Mouse (Mus musculus): ENCODE results near the gene Acacb.

The Acacb gene

DNA sequence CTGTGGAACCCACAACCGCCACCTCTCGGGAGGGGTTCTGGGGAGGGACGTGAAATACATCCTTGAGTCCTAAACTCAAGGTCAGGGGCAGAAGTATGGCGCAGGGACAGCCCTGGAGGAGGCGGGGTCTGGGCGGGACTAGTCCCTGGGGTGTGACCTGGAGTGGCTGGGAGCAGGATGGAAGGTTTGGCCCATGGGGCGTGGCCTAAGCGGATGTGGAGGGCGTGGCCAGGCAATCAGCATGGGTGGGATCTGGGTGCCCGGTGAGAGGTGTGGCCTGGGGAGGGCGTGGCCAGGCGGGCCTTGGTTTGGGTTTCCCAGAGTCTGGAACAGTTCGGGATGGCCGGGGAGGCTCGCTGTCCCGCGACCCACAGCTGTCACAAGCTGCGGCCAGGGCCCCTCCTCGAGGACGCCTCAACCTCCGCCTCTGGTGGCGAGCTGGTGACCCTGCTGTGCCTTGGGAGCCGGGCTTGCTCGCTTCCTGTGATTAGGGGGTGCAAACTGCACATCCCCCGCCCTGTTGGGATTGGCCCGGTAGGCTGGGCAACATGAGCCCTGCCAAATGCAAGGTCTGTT is 29.3 kb downstream of the Acacb start:
- in situ Hi-C loops (cut with MseI, MboI) = loop anchor here in 1 of 2 experiments (5.0 kb wide), 1 partner anchor 132 kb away; no protein-coding TSS in a partner anchor

DNA sequence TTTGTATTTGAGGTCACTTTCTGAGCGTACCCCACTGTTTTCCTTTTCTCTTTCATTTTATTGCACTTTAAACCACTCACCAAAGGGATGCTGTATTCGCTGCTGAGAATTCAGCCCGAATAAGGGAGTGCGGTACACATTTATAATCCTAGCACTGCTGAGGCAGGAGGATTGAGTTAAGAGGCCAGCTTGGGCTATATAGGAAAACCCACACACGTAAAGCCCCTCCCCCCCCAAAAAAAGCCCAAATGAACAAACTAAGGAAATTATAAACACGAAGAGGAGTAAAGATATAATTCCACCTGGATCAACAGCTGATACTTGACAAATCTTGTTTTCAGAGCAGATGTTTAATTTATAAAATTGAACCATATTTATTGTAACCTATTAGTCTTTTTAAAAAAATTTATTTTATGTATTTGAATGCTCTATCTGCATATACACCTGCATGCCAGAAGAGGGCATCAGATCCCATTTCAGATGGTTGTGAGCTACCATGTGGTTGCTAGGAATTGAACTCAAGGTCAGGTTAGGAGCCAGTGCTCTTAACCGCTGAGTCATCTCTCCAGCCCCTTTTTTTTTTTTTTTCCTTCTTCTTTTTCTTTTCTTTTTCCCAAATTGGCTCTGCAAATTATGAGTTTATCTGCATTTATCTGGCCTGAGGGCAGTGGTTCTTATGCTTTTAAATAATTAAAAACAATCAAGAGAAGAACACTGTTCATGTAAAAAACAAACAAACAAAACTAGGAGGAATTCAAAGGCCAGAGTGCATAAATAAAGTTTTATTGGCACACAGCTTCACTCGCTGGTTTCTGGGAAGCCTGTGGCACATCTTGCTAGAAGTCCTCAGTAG is 30.4 kb downstream of the Acacb start:
- in situ Hi-C loops (cut with MseI, MboI) = loop anchor here in 1 of 2 experiments (5.0 kb wide), 1 partner anchor 131 kb away; no protein-coding TSS in a partner anchor

DNA sequence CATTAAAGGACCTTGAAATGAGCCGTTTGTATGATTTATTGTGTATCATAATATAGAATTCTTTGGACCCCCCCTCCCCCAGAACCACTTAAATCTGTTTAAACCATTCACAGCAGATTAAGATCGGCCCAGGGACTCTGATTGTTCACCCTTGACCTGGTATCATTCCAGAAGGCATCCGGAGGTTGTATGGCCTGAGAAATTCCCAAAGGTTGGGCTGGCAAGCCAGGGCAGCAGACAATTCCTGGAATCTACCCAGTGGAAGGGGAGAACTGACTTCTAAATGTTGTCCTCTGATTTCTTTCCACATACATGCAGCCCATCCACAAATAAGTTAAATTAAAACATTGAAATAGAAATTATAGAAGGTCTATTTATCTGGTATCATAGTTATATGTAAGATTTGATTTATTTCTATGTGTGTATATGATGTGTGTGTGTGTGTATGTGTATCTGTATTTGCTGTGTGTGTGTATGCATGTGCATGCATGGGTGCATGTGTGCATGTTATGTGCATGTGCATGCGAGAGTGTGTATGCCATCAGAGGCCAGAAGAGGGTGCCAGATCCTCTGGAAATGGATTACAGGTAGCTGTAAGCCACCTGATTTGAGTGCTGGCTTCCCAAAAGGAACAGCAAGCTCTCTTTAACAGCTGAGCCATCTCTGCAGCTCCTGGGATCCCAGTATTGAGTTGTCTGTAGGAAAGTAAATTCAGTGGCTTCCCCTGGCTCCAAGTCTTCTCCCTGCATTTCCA is 31.8 kb downstream of the Acacb start:
- in situ Hi-C loops (cut with MseI, MboI) = loop anchor here in 1 of 2 experiments (5.0 kb wide), 1 partner anchor 129 kb away; no protein-coding TSS in a partner anchor

DNA sequence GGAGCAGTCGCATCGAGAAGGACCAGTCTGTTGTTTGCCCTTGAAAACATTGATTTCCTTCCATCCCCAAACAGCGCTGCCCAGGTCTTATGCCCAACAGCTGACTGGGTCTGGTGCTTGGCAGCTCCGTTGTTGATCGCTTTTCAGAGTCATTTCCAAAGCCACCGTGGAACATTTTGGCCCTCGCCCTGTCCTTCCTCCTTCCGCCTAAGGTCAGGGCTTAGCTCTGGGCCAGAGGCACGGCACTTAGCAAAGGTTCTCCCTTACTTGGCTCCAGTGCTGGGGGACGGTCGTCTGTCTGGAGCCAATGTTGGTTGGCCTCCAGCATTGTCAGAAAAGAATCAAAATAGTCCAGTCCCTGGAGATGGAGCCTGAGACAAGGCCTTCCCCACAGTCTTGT is 33.2 kb downstream of the Acacb start:
- in situ Hi-C loops (cut with MseI, MboI) = loop anchor here in 1 of 2 experiments (5.0 kb wide), 1 partner anchor 128 kb away; no protein-coding TSS in a partner anchor

DNA sequence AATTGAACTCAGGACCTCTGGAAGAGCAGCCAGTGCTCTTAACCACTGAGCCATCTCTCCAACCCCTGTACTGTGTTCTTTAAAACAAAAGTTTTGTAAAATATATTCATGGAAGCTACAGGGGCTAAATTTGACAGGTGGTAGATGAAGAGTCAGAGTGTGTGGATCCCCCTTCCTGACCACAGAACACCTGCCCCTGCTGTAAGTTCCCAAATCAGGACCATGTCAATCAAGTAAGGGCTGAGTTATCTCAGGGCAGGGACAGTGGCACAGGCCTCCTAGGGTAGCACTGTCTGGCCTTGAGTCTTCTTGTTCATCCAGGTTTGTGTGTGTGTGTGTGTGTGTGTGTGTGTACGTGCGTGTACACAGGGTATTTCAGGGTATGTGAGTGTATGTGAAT is 37.2 kb downstream of the Acacb start:
- in situ Hi-C loops (cut with MseI, MboI) = no loop called here

DNA sequence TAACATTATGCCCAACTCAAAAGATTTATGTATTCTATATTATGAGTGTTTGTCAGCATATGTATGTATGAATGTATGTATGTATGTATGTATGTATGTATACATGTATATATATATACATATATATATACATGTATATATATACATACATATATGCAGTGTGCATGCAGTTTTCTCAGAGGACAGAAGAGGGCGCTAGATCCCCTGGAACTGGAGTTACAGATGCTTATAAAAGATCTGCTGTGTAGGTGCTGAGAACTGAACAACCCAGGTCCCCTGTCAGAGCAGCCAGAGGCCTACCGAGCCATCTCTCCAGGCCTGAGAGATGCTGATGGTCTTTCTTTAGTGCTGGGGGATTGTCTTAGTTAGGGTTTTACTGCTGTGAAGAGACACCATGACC is 40.8 kb downstream of the Acacb start:
- in situ Hi-C loops (cut with MseI, MboI) = no loop called here

DNA sequence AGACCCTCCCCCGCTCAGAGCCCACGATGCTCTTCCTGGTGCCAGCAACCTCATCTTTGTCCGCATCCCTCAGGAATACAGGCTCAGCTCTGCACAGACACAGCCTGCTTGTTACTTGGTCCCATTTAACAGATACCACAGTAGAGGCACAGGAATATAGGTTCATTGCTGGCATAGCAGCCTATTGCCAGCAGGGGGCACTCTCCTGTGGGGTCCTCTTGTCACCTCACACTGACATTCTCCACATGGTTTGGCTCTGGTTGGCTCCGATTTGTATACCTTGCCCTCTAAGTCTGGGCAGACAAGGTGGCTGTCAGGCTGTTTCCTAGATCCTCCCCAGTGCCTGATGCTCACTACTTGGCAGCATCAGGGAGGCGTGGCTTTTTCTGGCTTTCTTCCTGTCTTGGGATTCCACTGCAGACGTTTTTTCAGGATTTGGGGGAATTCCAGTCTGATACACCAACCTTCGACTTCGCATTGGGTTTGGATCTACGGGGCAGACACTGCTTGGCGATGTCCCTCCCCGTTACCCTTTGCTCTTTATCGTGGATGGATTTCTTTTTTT is 42.6 kb downstream of the Acacb start:
- in situ Hi-C loops (cut with MseI, MboI) = no loop called here

DNA sequence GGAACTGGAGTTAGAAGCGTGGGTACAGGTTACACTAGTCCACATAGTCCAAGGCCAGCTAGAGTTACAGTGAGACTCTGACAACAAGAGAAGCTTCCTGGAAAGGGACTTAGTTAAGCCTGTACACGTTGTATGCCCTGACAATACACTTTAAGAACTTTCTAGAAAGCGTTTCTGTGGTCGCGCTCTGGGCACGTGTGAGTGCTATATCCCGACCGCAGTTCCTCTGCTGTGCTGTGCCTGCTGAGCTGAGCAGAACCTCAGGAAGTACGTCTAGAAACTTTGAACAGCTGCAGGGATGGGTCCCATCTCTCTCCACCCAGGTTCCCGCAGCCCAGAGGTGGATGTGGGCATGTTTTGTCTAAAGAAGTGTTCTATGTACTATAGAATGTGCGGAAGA is 47.8 kb downstream of the Acacb start:
- in situ Hi-C loops (cut with MseI, MboI) = loop anchor here in 1 of 2 experiments (10.0 kb wide), 1 partner anchor 111 kb away; no protein-coding TSS in a partner anchor

DNA sequence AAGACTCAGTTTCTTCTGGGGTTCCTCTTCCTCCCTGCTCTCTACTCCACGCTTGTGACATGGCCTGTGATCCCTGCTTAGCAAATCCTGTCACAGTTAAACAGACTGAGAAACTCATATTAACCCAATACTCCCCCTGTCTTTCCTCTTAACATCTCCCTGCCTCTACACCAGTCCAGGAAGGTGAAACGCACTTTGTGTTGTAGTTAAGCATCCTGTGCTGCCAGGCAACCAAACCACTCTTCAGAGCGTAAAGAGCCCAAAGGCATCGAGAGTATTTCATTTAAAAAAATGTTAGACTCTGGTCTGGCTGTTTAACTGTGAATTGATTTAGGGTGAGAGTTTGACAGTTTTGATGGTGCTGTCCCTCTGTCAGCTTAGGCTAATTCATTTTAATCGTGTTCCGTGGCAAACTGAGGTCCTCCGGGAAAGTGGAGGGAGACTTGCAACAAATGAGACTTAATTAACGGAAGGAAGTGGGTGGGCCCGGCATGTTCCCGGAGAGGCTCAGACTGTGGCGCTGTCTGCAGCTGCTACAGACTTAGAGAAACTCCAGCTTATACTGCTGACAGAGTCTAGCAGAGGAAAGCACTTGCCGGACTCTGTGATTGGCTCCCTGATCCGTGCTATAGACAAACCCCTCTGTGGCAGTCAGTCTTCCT is 52.9 kb downstream of the Acacb start:
- in situ Hi-C loops (cut with MseI, MboI) = loop anchor here in 1 of 2 experiments (10.0 kb wide), 1 partner anchor 106 kb away; no protein-coding TSS in a partner anchor

DNA sequence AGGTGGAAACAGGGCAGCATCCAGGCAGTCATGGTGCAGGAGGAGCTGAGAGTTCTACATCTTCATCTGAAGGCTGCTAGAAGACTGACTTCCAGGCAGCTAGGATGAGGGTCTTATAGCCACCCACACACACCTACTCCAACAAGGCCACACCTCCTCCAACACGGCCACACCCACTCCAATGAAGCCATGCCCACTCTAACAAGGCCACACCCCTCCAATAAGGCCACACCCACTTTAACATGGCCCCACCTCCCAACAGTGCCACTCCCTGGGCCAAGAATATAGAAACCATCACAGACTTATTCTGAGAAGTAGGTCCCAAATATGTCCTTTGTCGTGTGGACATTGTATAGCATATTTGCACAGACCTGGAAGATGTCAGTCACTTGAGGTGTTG is 59.8 kb downstream of the Acacb start:
- in situ Hi-C loops (cut with MseI, MboI) = no loop called here

DNA sequence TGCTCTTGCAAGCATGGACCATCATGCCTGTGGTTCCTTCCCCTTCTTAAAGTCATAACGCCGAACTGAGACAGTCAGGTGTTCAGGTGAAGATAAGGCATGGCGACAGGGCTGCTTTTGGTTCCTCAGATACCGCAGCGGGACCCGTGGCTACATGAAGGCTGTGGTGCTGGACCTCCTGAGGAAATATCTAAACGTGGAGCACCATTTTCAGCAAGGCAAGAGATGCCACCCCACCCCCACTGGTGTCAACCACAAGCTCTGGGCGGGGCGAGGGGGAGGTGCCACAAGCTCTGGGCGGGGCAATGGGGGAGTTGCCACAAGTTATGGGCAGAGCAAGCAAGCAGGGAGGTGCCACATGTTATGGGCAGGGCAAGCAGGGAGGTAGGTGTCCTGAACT is 66.8 kb downstream of the Acacb start:
- in situ Hi-C loops (cut with MseI, MboI) = no loop called here

DNA sequence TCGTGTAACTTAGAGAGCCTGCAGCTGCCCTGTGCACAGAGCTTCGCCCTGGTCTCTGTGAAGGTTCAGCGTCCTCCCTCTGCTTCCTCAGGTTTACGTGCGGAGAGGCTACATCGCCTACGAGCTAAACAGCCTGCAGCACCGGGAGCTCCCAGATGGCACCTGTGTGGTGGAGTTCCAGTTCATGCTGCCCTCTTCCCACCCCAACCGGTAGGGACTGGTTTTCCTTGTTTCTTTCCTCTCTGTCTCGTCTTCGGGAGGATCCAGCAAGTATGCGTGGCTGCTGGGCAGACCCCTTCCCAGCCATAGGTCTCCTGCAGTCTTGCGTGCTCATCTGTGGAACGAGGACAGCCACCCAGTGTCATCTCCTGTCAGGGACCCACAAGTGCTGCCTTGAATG is 72.4 kb downstream of the Acacb start:
- in situ Hi-C loops (cut with MseI, MboI) = no loop called here

DNA sequence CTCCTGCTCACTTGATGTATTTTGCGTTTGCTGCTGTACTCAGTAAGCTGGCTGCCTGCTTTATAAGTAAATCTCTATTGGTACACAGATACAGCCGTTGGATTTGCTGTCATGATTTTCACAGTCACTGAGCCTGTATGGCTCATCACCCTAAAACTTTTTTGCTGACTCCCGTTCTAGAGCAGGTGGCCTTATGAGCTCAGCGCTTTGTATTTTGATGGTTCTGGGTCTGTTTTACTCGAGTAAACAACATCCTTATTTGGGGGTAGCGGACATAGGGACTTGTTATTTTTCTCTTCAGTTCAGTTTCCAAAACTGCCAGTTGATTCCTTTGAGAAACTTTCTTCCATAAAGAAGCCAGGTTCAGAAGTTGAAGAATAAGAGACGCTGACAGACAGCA is 79.7 kb downstream of the Acacb start:
- in situ Hi-C loops (cut with MseI, MboI) = no loop called here

DNA sequence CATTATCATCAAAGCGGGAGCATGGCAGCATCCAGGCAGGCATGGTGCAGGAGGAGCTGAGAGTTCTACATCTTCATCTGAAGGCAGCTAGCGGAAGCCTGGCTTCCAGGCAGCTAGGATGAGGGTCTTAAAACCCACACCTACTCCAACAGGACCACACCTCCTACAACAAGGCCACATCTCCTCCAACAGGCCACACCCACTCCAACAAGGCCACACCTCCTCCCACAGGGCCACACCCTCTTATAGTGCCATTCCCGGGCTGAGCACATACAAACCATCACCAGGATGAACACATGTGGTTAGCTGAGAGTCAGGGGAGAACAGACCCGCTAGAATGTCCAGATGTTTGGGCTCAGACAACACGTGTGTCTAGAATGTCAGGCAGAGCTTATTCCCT is 82.6 kb downstream of the Acacb start:
- in situ Hi-C loops (cut with MseI, MboI) = no loop called here

DNA sequence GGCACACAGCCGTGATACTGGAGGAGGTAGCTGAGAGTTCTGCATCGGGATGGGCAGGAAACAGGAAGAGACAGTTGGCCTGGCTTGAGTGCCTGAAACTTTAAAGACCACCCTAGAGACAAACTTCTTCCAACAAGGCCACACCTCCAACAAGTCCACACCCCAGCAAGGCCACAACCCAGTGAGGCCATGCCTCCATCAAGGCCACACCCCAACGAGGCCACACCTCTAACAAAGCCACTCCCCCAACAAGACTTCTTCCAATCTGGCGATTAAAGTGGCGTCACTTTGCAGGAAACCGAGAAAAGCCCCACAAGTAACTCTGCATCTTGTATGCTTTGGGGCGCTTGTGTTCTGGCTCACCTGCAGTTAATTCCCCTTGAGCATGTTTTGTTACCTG is 92.6 kb downstream of the Acacb start:
- in situ Hi-C loops (cut with MseI, MboI) = no loop called here

DNA sequence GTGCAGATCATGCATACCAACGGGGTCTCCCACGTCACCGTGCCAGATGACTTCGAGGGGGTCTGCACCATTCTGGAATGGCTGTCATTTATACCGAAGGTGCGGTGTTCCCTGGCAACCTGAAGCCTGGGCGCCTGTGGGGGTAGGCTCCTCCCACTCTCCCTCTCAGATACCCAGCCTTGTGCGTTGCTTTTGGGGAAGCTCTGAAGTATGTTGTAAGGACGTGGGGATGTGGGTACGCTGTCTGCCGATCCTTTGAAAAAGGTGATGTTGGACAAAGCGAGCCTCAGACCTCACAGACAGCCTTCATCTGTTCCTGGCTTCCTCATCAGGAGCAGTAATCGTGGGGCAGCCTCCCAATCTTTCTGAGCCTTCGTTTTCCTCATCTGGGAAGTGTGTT is 93.4 kb downstream of the Acacb start:
- in situ Hi-C loops (cut with MseI, MboI) = loop anchor here (10.0 kb wide), 1 partner anchor 65 kb away; no protein-coding TSS in a partner anchor

DNA sequence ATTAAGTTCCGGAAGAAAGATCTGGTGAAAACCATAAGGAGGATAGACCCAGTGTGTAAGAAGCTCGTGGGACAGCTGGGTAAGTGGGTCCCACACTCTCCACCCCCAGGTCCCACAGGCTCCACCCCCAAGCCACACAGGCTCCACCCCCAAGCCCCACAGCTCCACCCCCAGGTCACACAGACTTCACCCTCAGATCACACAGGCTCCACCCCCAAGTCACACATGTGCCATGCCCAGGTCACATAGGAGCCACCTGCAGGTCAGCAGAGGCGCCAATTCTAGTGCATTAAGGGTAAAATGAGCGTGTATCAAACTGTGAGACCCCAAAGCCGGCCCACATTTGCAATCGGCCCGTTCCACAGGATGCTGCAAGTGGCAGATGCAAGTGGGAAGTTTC is 100.1 kb downstream of the Acacb start:
- in situ Hi-C loops (cut with MseI, MboI) = loop anchor here (10.0 kb wide), 1 partner anchor 58 kb away; no protein-coding TSS in a partner anchor

DNA sequence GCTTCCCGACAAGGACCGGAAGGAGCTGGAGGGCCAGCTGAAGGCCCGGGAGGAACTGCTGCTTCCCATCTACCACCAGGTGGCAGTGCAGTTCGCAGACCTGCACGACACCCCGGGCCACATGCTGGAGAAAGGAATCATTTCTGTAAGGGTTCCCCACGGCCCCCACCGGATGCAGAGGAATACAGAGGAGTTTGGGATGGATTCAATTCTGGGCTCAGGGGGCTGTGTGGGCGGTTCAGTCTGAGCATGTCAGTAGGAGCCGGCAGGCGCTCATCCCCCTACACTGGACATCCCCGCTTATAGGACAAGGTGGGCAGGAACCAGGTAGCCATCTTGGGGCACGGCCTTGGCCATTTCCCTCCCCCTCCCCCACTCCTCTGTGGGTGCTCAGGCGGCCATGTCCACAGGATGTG is 101.8 kb downstream of the Acacb start:
- in situ Hi-C loops (cut with MseI, MboI) = loop anchor here (10.0 kb wide), 1 partner anchor 57 kb away; no protein-coding TSS in a partner anchor

DNA sequence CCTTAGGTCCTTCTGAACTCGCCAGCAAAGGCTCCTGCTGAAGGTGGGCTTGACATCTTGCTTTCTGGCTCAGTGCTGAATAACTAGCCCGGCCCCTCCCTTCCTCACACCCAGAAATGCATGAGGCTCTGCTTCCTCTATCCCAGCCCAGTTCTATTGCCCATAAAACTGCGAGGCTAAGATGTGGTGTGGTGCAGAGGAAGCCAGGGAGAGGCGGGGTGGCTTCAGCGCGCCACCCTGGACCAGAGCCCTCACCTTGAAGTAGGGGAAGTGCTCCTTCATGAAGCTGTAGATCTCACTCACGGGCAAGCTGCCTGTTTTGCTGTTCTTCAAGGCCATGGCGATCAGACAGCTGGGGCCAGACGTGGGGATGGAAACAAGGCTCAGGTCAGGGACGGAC is 113.2 kb downstream of the Acacb start:
- in situ Hi-C loops (cut with MseI, MboI) = no loop called here

DNA sequence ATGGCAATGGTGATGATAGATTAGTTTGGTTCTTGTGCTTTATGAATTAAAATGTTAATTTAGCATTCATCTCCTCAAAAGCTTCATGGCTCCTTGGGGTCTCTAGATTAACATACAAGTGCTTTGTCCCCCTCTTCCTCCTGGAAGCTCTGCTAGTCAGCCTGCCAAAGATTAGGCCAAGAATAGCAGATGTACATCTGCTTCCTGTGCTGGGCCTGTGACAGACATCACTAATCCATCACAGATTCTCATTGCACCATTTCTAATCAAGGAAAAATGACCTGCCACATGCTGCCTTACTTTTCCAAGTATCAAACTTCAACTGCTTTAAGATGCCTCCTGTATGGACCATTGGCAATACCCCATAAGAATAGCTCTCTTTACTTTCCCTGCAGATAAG is 115.2 kb downstream of the Acacb start:
- in situ Hi-C loops (cut with MseI, MboI) = no loop called here

DNA sequence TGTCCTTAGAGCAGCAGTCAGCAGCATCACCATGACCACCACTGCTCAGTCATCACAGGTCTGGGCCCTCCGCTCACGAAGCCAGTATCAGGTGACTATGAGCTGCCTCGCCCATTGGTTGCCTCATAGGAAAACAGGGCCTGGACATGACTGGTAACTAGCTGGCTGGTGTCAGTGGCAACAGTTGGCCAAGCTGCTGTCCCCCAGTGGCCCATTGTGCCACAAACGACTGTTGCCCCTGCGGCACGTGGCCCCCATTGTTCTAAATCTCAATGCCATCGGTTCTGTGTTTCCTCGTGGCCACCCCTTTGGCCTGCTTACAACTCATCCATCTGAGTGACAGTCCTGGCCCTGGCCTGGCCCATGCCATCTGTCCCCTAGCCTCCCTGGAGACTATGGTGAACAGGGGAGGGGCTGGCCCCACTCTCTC is 117.7 kb downstream of the Acacb start:
- in situ Hi-C loops (cut with MseI, MboI) = no loop called here

Data from mouse trophoblast stem cell (cell line).